Mouse (Mus musculus) gastrocnemius, postnatal 36 days (tissue): Measurements from ENCODE around the gene Fcgr4. TPM values are rescaled to one million over a fixed set of nuclear protein-coding genes. Genes with fewer than 3 reads are reported as not detected.
"Not testable (repeated sequence)": the region's sequence is repeated elsewhere in the genome, so short reads cannot be mapped to it uniquely, and the experiment has no call there.

ENCODE experiments used
- DNase-seq, 2 experiments: peaks; one replicate each; pipeline ENCODE4 v3.0.0; 2022
- intact Hi-C: fragments of 180-260 bp; cut with DNase I; formaldehyde crosslinking; loops from one replicate; pipeline ENCODE4 v1.15.1; 2025
- microRNA-seq, 2 experiments: library from miRNA; unstranded; fragments of <30 nt; microRNA quantifications; one replicate each; pipeline ENCODE4 v1.2.0; 2021
- total RNA-seq, 2 experiments: library from RNA; stranded (reverse); gene quantifications; 2 replicates each; pipeline ENCODE4 v1.2.3; 2021

Fcgr4 gene
- total RNA-seq, 2 experiments from 2014 or later: not detected

DNA sequence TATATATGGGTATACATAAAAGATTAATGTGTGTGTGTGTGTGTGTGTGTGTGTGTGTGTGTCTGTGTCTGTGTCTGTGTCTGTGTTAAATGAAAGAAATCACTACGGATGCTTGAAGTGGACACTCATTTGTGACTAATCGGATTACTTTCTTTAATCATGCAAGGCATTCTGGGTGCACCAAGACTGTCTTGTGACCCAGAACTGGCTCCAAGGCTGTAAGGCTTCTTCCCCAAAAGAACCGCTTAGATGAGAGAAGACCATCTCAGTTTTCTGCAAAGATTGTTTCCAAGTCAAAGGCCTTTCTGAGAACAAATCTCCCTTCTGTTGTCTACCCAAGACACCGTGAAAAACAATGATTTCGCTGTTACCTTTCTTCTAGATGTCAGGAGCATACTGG lies 58.5 kb downstream of the Fcgr4 start:
- DNase-seq, intact Hi-C loops: not testable (repeated sequence)

DNA sequence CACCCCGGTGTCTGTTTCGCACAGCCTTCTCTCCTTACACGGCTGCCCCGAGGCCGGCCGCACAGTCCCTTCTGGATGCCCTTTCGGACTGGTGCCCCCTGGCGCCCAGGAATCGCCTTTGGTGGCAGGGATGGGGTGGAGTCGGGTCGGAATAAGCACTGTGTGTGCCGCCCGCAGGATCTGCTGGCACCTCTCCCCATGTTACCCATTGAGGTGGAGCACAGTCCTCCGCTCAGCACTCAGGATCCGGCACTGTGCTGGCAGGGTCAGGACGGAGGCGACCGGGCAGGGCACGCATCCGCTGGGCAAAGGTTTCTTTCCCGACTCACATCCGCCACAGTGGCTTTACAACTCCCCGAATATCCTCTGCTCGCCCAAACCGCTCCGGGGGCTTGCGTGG lies 59.2 kb downstream of the Fcgr4 start:
- peak; percentile 27 to 59 for DNase-seq
- intact Hi-C loops: not testable (repeated sequence)

- intact Hi-C loops: not testable (repeated sequence)
Measured at GRCm38 (mm10) chr1:171078419-171078818, 59.7 kb downstream of the Fcgr4 start.

GRCm38 (mm10) chr1:171079345-171079744 lies 60.6 kb downstream of the Fcgr4 start:
- intact Hi-C loops, DNase-seq: not testable (repeated sequence)

More at GRCm38 (mm10) chr1:171078419-171078818, 59.7 kb downstream of the Fcgr4 start:
- DNase-seq: not testable (repeated sequence)

Small RNA genes lying within 50 kb of the gene (microRNA-seq; reads per million reads assigned to microRNA genes)
- 0 reads per million in 2 experiments for gene Gm27552
- gene Mir6546: 0 reads per million in 2 experiments

Other genes starting within 250 kb of the Fcgr4 start
- 10 to 100 TPM; 16.3 to 18.2 TPM for gene Atf6, start 151.1 kb upstream of the Fcgr4 start, total RNA-seq
- under 1 TPM in 1 of 2 experiments, not detected in 1; 0.54 TPM for gene Gm26620, start 133.9 kb upstream of the Fcgr4 start, total RNA-seq
- gene Dusp12, start 133.4 kb upstream of the Fcgr4 start, total RNA-seq: 1 to 10 TPM; 3.6 to 4.1 TPM
- not detected for gene Fcrlb, start 106.0 kb upstream of the Fcgr4 start, total RNA-seq
- gene Fcrla, start 91.3 kb upstream of the Fcgr4 start, total RNA-seq: under 1 TPM in 1 of 2 experiments, not detected in 1; 0.20 TPM
- gene Fcgr2b, start 42.4 kb upstream of the Fcgr4 start, total RNA-seq: 1 to 10 TPM; 2.2 to 2.4 TPM
- 1 to 10 TPM; 2.6 to 4.6 TPM for gene Fcgr3, start 46.0 kb downstream of the Fcgr4 start, total RNA-seq
- under 1 TPM; 0.54 to 0.91 TPM for gene Cfap126, start 95.0 kb downstream of the Fcgr4 start, total RNA-seq
- 100 to 1,000 TPM; 691 to 738 TPM for gene Sdhc, start 131.7 kb downstream of the Fcgr4 start, total RNA-seq
- gene Mpz, start 131.8 kb downstream of the Fcgr4 start, total RNA-seq: 100 to 1,000 TPM in 1 of 2 experiments, 10 to 100 TPM in 1; 33.1 to 105 TPM
- 10 to 100 TPM; 48.8 to 49.5 TPM for gene Pcp4l1, start 177.3 kb downstream of the Fcgr4 start, total RNA-seq
- not detected for gene Nr1i3, start 195.1 kb downstream of the Fcgr4 start, total RNA-seq
- gene Tomm40l, start 203.6 kb downstream of the Fcgr4 start, total RNA-seq: 10 to 100 TPM; 52.0 to 54.8 TPM
- 1 to 10 TPM in 1 of 2 experiments, not detected in 1; 1.7 TPM for gene Apoa2, start 206.1 kb downstream of the Fcgr4 start, total RNA-seq
- gene Fcer1g, start 215.4 kb downstream of the Fcgr4 start, total RNA-seq: 1 to 10 TPM; 2.5 to 4.9 TPM
- under 1 TPM; 0.28 to 0.54 TPM for gene Adamts4, start 231.5 kb downstream of the Fcgr4 start, total RNA-seq
- gene Ndufs2, start 232.5 kb downstream of the Fcgr4 start, total RNA-seq: 100 to 1,000 TPM; 874 to 989 TPM